Mouse (Mus musculus): ENCODE measurements around the gene Mpp6. TPM values are rescaled to one million over a fixed set of nuclear protein-coding genes. Genes with fewer than 3 reads are reported as not detected.

The Mpp6 gene
- total and polyA plus RNA-seq, 2 experiments from 2014 or later: 66.4 to 101 TPM

- Histone ChIP-seq H3K27ac (ENCODE audit: low read depth, low read length) (no peak overlapping the region), H3K4me1 (ENCODE audit: insufficient read depth) (no peaks in the 10 kb centered on the region), H3K4me3 (ENCODE audit: low read depth, low read length) (no peak overlapping the region), H3K27me3 (ENCODE audit: insufficient read depth, low read length) (no peaks in the 10 kb centered on the region), H3K9me3 (ENCODE audit: low read length) (no peaks in the 10 kb centered on the region), H3K36me3 (ENCODE audit: insufficient read depth) (no peaks in the 10 kb centered on the region), H3K4me2 (ENCODE audit: low read depth) (no peak overlapping the region), H3K9ac (no peak overlapping the region)
- WGBS: 81% methylated on average over 3 of the region's 3 CpGs
- ATAC-seq (no peak), DNase-seq (no peak)
- no peak for TF ChIP-seq CTCF (IDR thresholded peaks at IDR 0.05; ENCODE audit: low read depth)
Measured at GRCm38 (mm10) chr6:50139526-50139925, 29.5 kb downstream of the Mpp6 start.

GRCm38 (mm10) chr6:50146158-50146557, 36.1 kb downstream of the Mpp6 start:
- Histone ChIP-seq H3K4me1 (ENCODE audit: insufficient read depth) (no peaks in the 10 kb centered on the region), H3K4me2 (ENCODE audit: low read depth) (no peak overlapping the region), H3K27me3 (ENCODE audit: insufficient read depth, low read length) (no peaks in the 10 kb centered on the region), H3K4me3 (ENCODE audit: low read depth, low read length) (no peak overlapping the region), H3K9ac (no peak overlapping the region), H3K36me3 (ENCODE audit: insufficient read depth) (peaks cover 4% of the 10 kb centered on the region; the same call in 1 of the 2 replicates), H3K9me3 (ENCODE audit: low read length) (no peaks in the 10 kb centered on the region), H3K27ac (ENCODE audit: low read depth, low read length) (no peak overlapping the region)
- DNase-seq (no peak), ATAC-seq (no peak)
- no peak for TF ChIP-seq CTCF (IDR thresholded peaks at IDR 0.05; ENCODE audit: low read depth)

DNA sequence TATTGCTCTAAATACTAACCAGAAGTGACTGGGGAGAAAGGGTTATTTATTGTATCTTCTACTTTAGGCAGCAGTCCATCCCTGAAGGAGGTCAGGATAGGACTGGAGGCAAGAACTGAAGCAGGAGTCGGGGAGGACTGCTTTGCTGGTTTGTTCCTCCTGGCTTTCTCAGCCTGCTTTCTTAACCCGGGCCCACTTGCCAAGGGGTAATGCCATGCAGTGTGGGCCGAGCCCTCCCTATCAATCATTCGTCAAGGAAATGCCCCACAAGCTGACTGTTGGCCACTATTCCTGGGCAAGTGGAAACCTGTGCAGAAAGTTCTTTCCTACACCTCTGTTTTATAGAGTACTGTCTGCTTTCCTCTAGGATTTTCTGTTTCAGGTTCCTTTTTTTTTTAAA, 39.3 kb downstream of the Mpp6 start:
- no peak for TF ChIP-seq CTCF (IDR thresholded peaks at IDR 0.05; ENCODE audit: low read depth)
- no peak for ATAC-seq
- 88% methylated on average over 4 of the region's 4 CpGs for WGBS

GRCm38 (mm10) chr6:50159842-50160241, 49.8 kb downstream of the Mpp6 start:
- Histone ChIP-seq H3K9me3 (ENCODE audit: low read length) (no peaks in the 10 kb centered on the region), H3K36me3 (ENCODE audit: insufficient read depth) (no peaks in the 10 kb centered on the region), H3K4me2 (ENCODE audit: low read depth) (no peak overlapping the region), H3K4me1 (ENCODE audit: insufficient read depth) (no peaks in the 10 kb centered on the region), H3K4me3 (ENCODE audit: low read depth, low read length) (no peak overlapping the region), H3K9ac (no peak overlapping the region), H3K27ac (ENCODE audit: low read depth, low read length) (no peak overlapping the region), H3K27me3 (ENCODE audit: insufficient read depth, low read length) (no peaks in the 10 kb centered on the region)
- no peak for ATAC-seq
- DNase-seq: no peak
- 81% methylated on average over 6 of the region's 6 CpGs for WGBS
- TF ChIP-seq CTCF (IDR thresholded peaks at IDR 0.05; ENCODE audit: low read depth): no peak

More for the DNA sequence above, 39.3 kb downstream of the Mpp6 start:
- Histone ChIP-seq H3K36me3 (ENCODE audit: insufficient read depth) (peaks cover 4% of the 10 kb centered on the region; the same call in 1 of the 2 replicates), H3K4me3 (ENCODE audit: low read depth, low read length) (no peak overlapping the region), H3K4me2 (ENCODE audit: low read depth) (no peak overlapping the region), H3K4me1 (ENCODE audit: insufficient read depth) (no peaks in the 10 kb centered on the region), H3K27me3 (ENCODE audit: insufficient read depth, low read length) (no peaks in the 10 kb centered on the region), H3K27ac (ENCODE audit: low read depth, low read length) (no peak overlapping the region), H3K9ac (no peak overlapping the region), H3K9me3 (ENCODE audit: low read length) (no peaks in the 10 kb centered on the region)
- no peak for DNase-seq

DNA sequence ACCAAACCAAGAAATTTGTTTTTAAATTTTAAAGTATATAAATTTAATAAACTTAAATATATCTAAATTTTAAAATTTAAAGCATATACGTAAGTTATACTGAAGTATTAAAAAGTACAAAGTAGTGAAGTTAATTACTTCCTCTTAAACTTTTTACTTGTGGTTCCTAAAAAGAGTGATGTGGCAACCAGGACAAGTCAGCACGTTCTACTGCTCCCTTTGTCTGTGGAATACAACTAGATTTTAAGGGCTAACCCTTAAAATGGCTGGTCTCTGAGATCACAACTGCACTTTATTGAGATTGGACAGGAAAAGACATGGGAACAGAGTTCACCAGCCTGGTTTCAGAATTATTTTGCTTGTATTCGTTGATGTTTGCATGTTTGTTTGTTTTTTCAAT, 53.0 kb downstream of the Mpp6 start:
- WGBS: 89% methylated on average over 3 of the region's 3 CpGs
- Histone ChIP-seq H3K4me2 (ENCODE audit: low read depth) (no peak overlapping the region), H3K9ac (no peak overlapping the region), H3K27ac (ENCODE audit: low read depth, low read length) (no peak overlapping the region), H3K4me3 (ENCODE audit: low read depth, low read length) (no peak overlapping the region), H3K9me3 (ENCODE audit: low read length) (no peaks in the 10 kb centered on the region), H3K4me1 (ENCODE audit: insufficient read depth) (no peaks in the 10 kb centered on the region), H3K36me3 (ENCODE audit: insufficient read depth) (no peaks in the 10 kb centered on the region), H3K27me3 (ENCODE audit: insufficient read depth, low read length) (no peaks in the 10 kb centered on the region)
- no peak for TF ChIP-seq CTCF (IDR thresholded peaks at IDR 0.05; ENCODE audit: low read depth)
- DNase-seq: no peak
- ATAC-seq: no peak

GRCm38 (mm10) chr6:50168821-50169220, 58.8 kb downstream of the Mpp6 start:
- Histone ChIP-seq H3K4me3 (ENCODE audit: low read depth, low read length) (no peak overlapping the region), H3K27ac (ENCODE audit: low read depth, low read length) (no peak overlapping the region), H3K36me3 (ENCODE audit: insufficient read depth) (0 out of 2 replicates have a peak, but pooled peaks cover 3% of the 10 kb centered on the region), H3K4me2 (ENCODE audit: low read depth) (no peak overlapping the region), H3K9ac (no peak overlapping the region), H3K9me3 (ENCODE audit: low read length) (no peaks in the 10 kb centered on the region), H3K4me1 (ENCODE audit: insufficient read depth) (no peaks in the 10 kb centered on the region), H3K27me3 (ENCODE audit: insufficient read depth, low read length) (no peaks in the 10 kb centered on the region)
- WGBS: 90% methylated on average over 4 of the region's 4 CpGs
- TF ChIP-seq CTCF (IDR thresholded peaks at IDR 0.05; ENCODE audit: low read depth): no peak
- no peak for ATAC-seq
- DNase-seq: no peak

DNA sequence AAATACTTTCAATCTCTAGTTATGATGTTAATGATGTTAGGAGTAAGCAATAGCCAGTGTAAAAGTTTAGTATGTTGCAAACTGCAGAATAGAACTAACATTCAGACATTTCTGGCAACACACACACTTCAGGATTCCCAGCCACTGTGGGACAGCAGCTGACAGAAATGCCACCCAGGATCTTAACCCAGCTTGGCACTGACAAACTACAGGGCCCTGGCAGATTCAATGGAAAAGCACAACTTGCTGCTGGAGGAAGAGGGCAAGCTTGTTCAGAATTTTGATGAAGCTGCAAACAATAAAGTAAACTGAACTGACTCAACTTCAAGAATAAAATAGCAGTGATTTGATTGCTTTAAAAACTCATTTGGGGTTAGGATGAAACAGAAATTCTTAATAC, 59.7 kb downstream of the Mpp6 start:
- DNase-seq: no peak
- Histone ChIP-seq H3K4me3 (ENCODE audit: low read depth, low read length) (no peak overlapping the region), H3K4me2 (ENCODE audit: low read depth) (no peak overlapping the region), H3K27ac (ENCODE audit: low read depth, low read length) (no peak overlapping the region), H3K27me3 (ENCODE audit: insufficient read depth, low read length) (no peaks in the 10 kb centered on the region), H3K9me3 (ENCODE audit: low read length) (no peaks in the 10 kb centered on the region), H3K9ac (no peak overlapping the region), H3K4me1 (ENCODE audit: insufficient read depth) (no peaks in the 10 kb centered on the region), H3K36me3 (ENCODE audit: insufficient read depth) (0 out of 2 replicates have a peak, but pooled peaks cover 3% of the 10 kb centered on the region)
- no peak for TF ChIP-seq CTCF (IDR thresholded peaks at IDR 0.05; ENCODE audit: low read depth)
- no peak for ATAC-seq

GRCm38 (mm10) chr6:50175736-50176135, 65.7 kb downstream of the Mpp6 start:
- WGBS: 92% methylated on average over 1 of the region's 1 CpGs
- Histone ChIP-seq H3K9me3 (ENCODE audit: low read length) (no peaks in the 10 kb centered on the region), H3K9ac (no peak overlapping the region), H3K4me3 (ENCODE audit: low read depth, low read length) (no peak overlapping the region), H3K27me3 (ENCODE audit: insufficient read depth, low read length) (no peaks in the 10 kb centered on the region), H3K4me2 (ENCODE audit: low read depth) (no peak overlapping the region), H3K27ac (ENCODE audit: low read depth, low read length) (no peak overlapping the region), H3K36me3 (ENCODE audit: insufficient read depth) (peaks cover 2% of the 10 kb centered on the region; the same call in 1 of the 2 replicates), H3K4me1 (ENCODE audit: insufficient read depth) (no peaks in the 10 kb centered on the region)
- no peak for DNase-seq
- no peak for ATAC-seq
- no peak for TF ChIP-seq CTCF (IDR thresholded peaks at IDR 0.05; ENCODE audit: low read depth)

All from forebrain, postnatal 0 days (tissue).